Mouse (Mus musculus) MEL (cell line): ENCODE measurements around the gene Fam166b. TPM values are rescaled to one million over a fixed set of nuclear protein-coding genes. Genes with fewer than 3 reads are reported as not detected.

Experiments used
- DNase-seq: peaks from one replicate; pipeline ENCODE4 v3.0.0; 2011; ENCODE audit warnings: low read depth, low spot score
- H3K27ac ChIP-seq: 2 replicates; pipeline ENCODE4 v1.5.1; 2012; ENCODE audit warnings: low read depth, mild to moderate bottlenecking, control low read depth, low read length, moderate library complexity; ENCODE audit not compliant: control insufficient read depth
- H3K27me3 ChIP-seq, 2 experiments: fragments of 150-350 bp in 1 of 2; sonication (generic) in 1 of 2; 2 replicates each; pipeline ENCODE4 v1.6.1; 2012; ENCODE audit warnings: low read length in 2 of 2, mild to moderate bottlenecking in 2 of 2, improper control_type of control experiment in 1 of 2, moderate library complexity in 1 of 2; ENCODE audit not compliant: insufficient read depth in 2 of 2, control insufficient read depth in 1 of 2
- H3K36me3 ChIP-seq, 2 experiments: 2 replicates each; pipeline ENCODE4 v1.6.1; 2012 to 2014; ENCODE audit warnings: low read length in 2 of 2, improper control_type of control experiment in 1 of 2, inconsistent platforms in 1 of 2, mild to moderate bottlenecking in 1 of 2; ENCODE audit not compliant: insufficient read depth in 2 of 2, control insufficient read depth in 1 of 2
- H3K4me1 ChIP-seq, 2 experiments: fragments of 150-350 bp in 1 of 2; sonication (generic) in 1 of 2; 2 replicates each; pipeline ENCODE4 v1.6.1; 2012; ENCODE audit warnings: low read length in 2 of 2, improper control_type of control experiment in 1 of 2, mild to moderate bottlenecking in 1 of 2; ENCODE audit not compliant: insufficient read depth in 2 of 2, control insufficient read depth in 1 of 2
- H3K4me3 ChIP-seq, 2 experiments: fragments of 150-350 bp in 1 of 2; sonication (generic) in 1 of 2; 2 replicates each; pipeline ENCODE4 v1.5.1; 2012; ENCODE audit warnings: low read depth in 2 of 2, low read length in 2 of 2, mild to moderate bottlenecking in 2 of 2, moderate library complexity in 2 of 2, control low read depth in 1 of 2, improper control_type of control experiment in 1 of 2; ENCODE audit not compliant: control insufficient read depth in 1 of 2, insufficient read depth in 1 of 2
- H3K79me2 ChIP-seq: 2 replicates; pipeline ENCODE4 v1.6.1; 2012; ENCODE audit warnings: mild to moderate bottlenecking, low read length, moderate library complexity; ENCODE audit not compliant: control insufficient read depth, poor library complexity, insufficient read depth
- H3K9ac ChIP-seq: 2 replicates; pipeline ENCODE4 v1.6.1; 2012; ENCODE audit warnings: low read depth, mild to moderate bottlenecking, control low read depth, low read length, moderate library complexity; ENCODE audit not compliant: control insufficient read depth, poor library complexity, severe bottlenecking
- H3K9me3 ChIP-seq: fragments of 150-350 bp; sonication (generic); replicated peaks from 2 replicates; pipeline ENCODE4 v1.6.1; 2012; ENCODE audit warnings: mild to moderate bottlenecking, low read length, improper control_type of control experiment, moderate library complexity; ENCODE audit not compliant: insufficient read depth
- BHLHE40 ChIP-seq: IDR thresholded peaks from 2 replicates; pipeline ENCODE4 v1.6.1; 2012; ENCODE audit warnings: low read depth, mild to moderate bottlenecking, inconsistent platforms, low read length, improper control_type of control experiment, borderline replicate concordance
- CHD1 ChIP-seq: IDR thresholded peaks from 2 replicates; pipeline ENCODE4 v1.6.1; 2012; ENCODE audit warnings: low read depth, mild to moderate bottlenecking, inconsistent platforms, low read length, improper control_type of control experiment
- CTCF ChIP-seq, 3 experiments: IDR thresholded peaks in 2 of 3; conservative IDR thresholded peaks in 1 of 3; 2 replicates each; pipeline ENCODE4 v1.5.1; 2011 to 2012; ENCODE audit warnings: low read length in 3 of 3, low read depth in 2 of 3, mild to moderate bottlenecking in 2 of 3, improper control_type of control experiment in 1 of 3, inconsistent platforms in 1 of 3, mixed read lengths in 1 of 3, moderate library complexity in 1 of 3; ENCODE audit not compliant: control insufficient read depth in 1 of 3, insufficient read depth in 1 of 3, poor library complexity in 1 of 3, severe bottlenecking in 1 of 3
- E2F4 ChIP-seq: IDR thresholded peaks from 2 replicates; pipeline ENCODE4 v1.6.1; 2011; ENCODE audit warnings: low read depth, low read length, improper control_type of control experiment, borderline replicate concordance
- ELF1 ChIP-seq: IDR thresholded peaks from 2 replicates; pipeline ENCODE4 v1.6.1; 2014; ENCODE audit warnings: low read depth, mild to moderate bottlenecking, inconsistent platforms, low read length, improper control_type of control experiment, moderate library complexity
- EP300 ChIP-seq, 2 experiments: IDR thresholded peaks; 2 replicates each; pipeline ENCODE4 v1.6.1; 2011; ENCODE audit warnings: improper control_type of control experiment in 2 of 2, low read length in 2 of 2, low read depth in 1 of 2, mild to moderate bottlenecking in 1 of 2
- ETS1 ChIP-seq: IDR thresholded peaks from 2 replicates; pipeline ENCODE4 v1.6.1; 2012; ENCODE audit warnings: low read depth, mild to moderate bottlenecking, inconsistent platforms, low read length, improper control_type of control experiment, moderate library complexity
- GABPA ChIP-seq: IDR thresholded peaks from 2 replicates; pipeline ENCODE4 v1.6.1; 2012; ENCODE audit warnings: low read depth, mild to moderate bottlenecking, inconsistent platforms, low read length, improper control_type of control experiment, moderate library complexity
- GATA1 ChIP-seq: IDR thresholded peaks from 2 replicates; pipeline ENCODE4 v1.6.1; 2011; ENCODE audit warnings: low read depth, low read length, improper control_type of control experiment
- JUND ChIP-seq: IDR thresholded peaks from 2 replicates; pipeline ENCODE4 v1.6.1; 2011; ENCODE audit warnings: low read depth, mild to moderate bottlenecking, improper control_type of control experiment, low read length
- KAT2A ChIP-seq: conservative IDR thresholded peaks from 2 replicates; pipeline ENCODE4 v1.6.1; 2012; ENCODE audit warnings: low read depth, low read length, improper control_type of control experiment, inconsistent platforms
- MAFK ChIP-seq: IDR thresholded peaks from 2 replicates; pipeline ENCODE4 v1.6.1; 2011; ENCODE audit warnings: low read depth, mild to moderate bottlenecking, low read length, improper control_type of control experiment, borderline replicate concordance
- MAX ChIP-seq: IDR thresholded peaks from 2 replicates; pipeline ENCODE4 v1.6.1; 2011; ENCODE audit warnings: low read length, improper control_type of control experiment
- MAZ ChIP-seq: IDR thresholded peaks from 2 replicates; pipeline ENCODE4 v1.6.1; 2012; ENCODE audit warnings: low read depth, mild to moderate bottlenecking, inconsistent platforms, low read length, improper control_type of control experiment
- MYB ChIP-seq: IDR thresholded peaks from 2 replicates; pipeline ENCODE4 v1.6.1; 2011; ENCODE audit warnings: mild to moderate bottlenecking, low read depth, low read length, improper control_type of control experiment
- MYC ChIP-seq: IDR thresholded peaks from 2 replicates; pipeline ENCODE4 v1.6.1; 2011; ENCODE audit warnings: low read depth, mild to moderate bottlenecking, low read length, improper control_type of control experiment, moderate library complexity
- NELFE ChIP-seq: IDR thresholded peaks from 2 replicates; pipeline ENCODE4 v1.6.1; 2011; ENCODE audit warnings: low read depth, low read length, improper control_type of control experiment
- NRF1 ChIP-seq: IDR thresholded peaks from 2 replicates; pipeline ENCODE4 v1.6.1; 2014; ENCODE audit warnings: low read depth, mild to moderate bottlenecking, inconsistent platforms, low read length, improper control_type of control experiment, moderate library complexity; ENCODE audit not compliant: poor library complexity, insufficient read depth, severe bottlenecking
- POLR2A ChIP-seq, 2 experiments: IDR thresholded peaks; 2 replicates each; pipeline ENCODE4 v1.6.1; 2011 to 2012; ENCODE audit warnings: low read length in 2 of 2, mild to moderate bottlenecking in 2 of 2, control low read depth in 1 of 2, improper control_type of control experiment in 1 of 2, low read depth in 1 of 2, moderate library complexity in 1 of 2; ENCODE audit not compliant: control insufficient read depth in 1 of 2, insufficient read depth in 1 of 2, poor library complexity in 1 of 2
- POLR2AphosphoS2 ChIP-seq: IDR thresholded peaks from 2 replicates; pipeline ENCODE4 v1.6.1; 2011; ENCODE audit warnings: low read length, improper control_type of control experiment
- POLR2AphosphoS5 ChIP-seq: IDR thresholded peaks from 2 replicates; pipeline ENCODE4 v1.6.1; 2012; ENCODE audit warnings: low read depth, borderline replicate concordance, mild to moderate bottlenecking, inconsistent platforms, low read length, moderate library complexity, mixed read lengths
- RAD21 ChIP-seq: IDR thresholded peaks from 2 replicates; pipeline ENCODE4 v1.6.1; 2011; ENCODE audit warnings: mild to moderate bottlenecking, low read depth, low read length, improper control_type of control experiment
- RCOR1 ChIP-seq: IDR thresholded peaks from 2 replicates; pipeline ENCODE4 v1.6.1; 2012; ENCODE audit warnings: low read depth, mild to moderate bottlenecking, inconsistent platforms, low read length, improper control_type of control experiment
- SIN3A ChIP-seq: IDR thresholded peaks from 2 replicates; pipeline ENCODE4 v1.6.1; 2012; ENCODE audit warnings: low read length, improper control_type of control experiment, inconsistent platforms
- SMC3 ChIP-seq: IDR thresholded peaks from 2 replicates; pipeline ENCODE4 v1.6.1; 2011; ENCODE audit warnings: low read depth, low read length, improper control_type of control experiment
- TAL1 ChIP-seq: IDR thresholded peaks from 2 replicates; pipeline ENCODE4 v1.6.1; 2012; ENCODE audit warnings: mild to moderate bottlenecking, inconsistent platforms, low read length, moderate library complexity, mixed read lengths
- TBP ChIP-seq: IDR thresholded peaks from 2 replicates; pipeline ENCODE4 v1.8.0; 2011; ENCODE audit warnings: low read depth, low read length, improper control_type of control experiment
- TCF12 ChIP-seq: IDR thresholded peaks from 2 replicates; pipeline ENCODE4 v1.6.1; 2014; ENCODE audit warnings: low read depth, mild to moderate bottlenecking, inconsistent platforms, low read length, improper control_type of control experiment, moderate library complexity
- USF1 ChIP-seq: IDR thresholded peaks from 2 replicates; pipeline ENCODE4 v1.6.1; 2014; ENCODE audit warnings: low read depth, mild to moderate bottlenecking, inconsistent platforms, low read length, improper control_type of control experiment, moderate library complexity
- USF2 ChIP-seq, 2 experiments: IDR thresholded peaks; 2 replicates each; pipeline ENCODE4 v1.6.1; 2011 to 2012; ENCODE audit warnings: improper control_type of control experiment in 2 of 2, low read length in 2 of 2, borderline replicate concordance in 1 of 2, inconsistent platforms in 1 of 2, low read depth in 1 of 2, mild to moderate bottlenecking in 1 of 2; ENCODE audit not compliant: insufficient read depth in 1 of 2
- ZC3H11A ChIP-seq: IDR thresholded peaks from 2 replicates; pipeline ENCODE4 v1.6.1; 2012; ENCODE audit warnings: low read depth, mild to moderate bottlenecking, inconsistent platforms, low read length, improper control_type of control experiment
- ZMIZ1 ChIP-seq: IDR thresholded peaks from 2 replicates; pipeline ENCODE4 v1.6.1; 2012; ENCODE audit warnings: low read depth, mild to moderate bottlenecking, inconsistent platforms, low read length, improper control_type of control experiment, moderate library complexity
- polyA plus RNA-seq, 2 experiments: library from polyadenylated mRNA; stranded (reverse) in 1 of 2; unstranded in 1 of 2; fragments of >175 nt in 1 of 2; fragments of >200 nt in 1 of 2; gene quantifications; 2 replicates each; pipeline versions ENCODE4 v1.2.1 to v1.2.4; 2012; ENCODE audit warnings: low replicate concordance in 2 of 2, low read depth in 1 of 2; ENCODE audit not compliant: insufficient read length in 2 of 2, insufficient read depth in 1 of 2, missing spikeins in 1 of 2
- total RNA-seq: library from RNA; depleted of rRNA; stranded (reverse); fragments of 300-350 nt; gene quantifications from 2 replicates; pipeline ENCODE4 v1.2.3, GENCODE M21; 2012

Fam166b gene
- total and polyA plus RNA-seq, 3 experiments, result not detected

DNA sequence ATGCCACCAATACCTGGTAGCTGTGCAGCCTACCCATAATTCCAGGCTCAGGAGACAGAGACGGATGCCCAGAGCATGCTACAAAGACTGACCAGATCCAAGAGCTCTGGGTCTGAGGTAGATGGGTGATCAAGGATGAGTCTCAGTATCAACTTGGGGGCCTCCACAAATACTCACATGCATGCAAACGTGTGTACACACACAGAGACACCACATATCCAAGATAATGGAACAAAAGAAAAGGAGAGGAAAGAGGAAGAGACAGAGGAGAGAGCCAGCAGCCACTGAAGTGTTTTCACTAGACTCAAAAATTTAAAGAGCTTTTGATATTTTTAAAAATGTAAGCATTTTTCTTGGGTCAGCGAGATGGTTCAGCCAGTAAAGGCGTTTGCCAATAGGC lies 10.5 kb downstream of the Fam166b start (continued):
- TF ChIP-seq TBP, result no peak
- TF ChIP-seq ZC3H11A, result no peak
- TF ChIP-seq USF2 (IDR thresholded peaks at IDR 0.05; ENCODE audit: borderline replicate concordance in 1 of 2, insufficient read depth in 1 of 2, low read depth in 1 of 2, low read length in 2 of 2), result no peak
- no peak for TF ChIP-seq E2F4
- no peak for TF ChIP-seq TAL1
- TF ChIP-seq CHD1, result no peak
- no peak for TF ChIP-seq MAFK
- no peak for TF ChIP-seq ZMIZ1
- TF ChIP-seq MAZ, result no peak
- no peak for TF ChIP-seq GATA1
- TF ChIP-seq JUND, result no peak
- TF ChIP-seq RCOR1, result no peak
- no peak for TF ChIP-seq MYB
- peak; percentile 53; the same call in 1 of the 2 replicates for TF ChIP-seq BHLHE40
- TF ChIP-seq USF1, result no peak
- peak in 1 of 2 experiments; percentile 40; a peak in 2 of 4 replicates for TF ChIP-seq EP300 (IDR thresholded peaks at IDR 0.05; ENCODE audit: low read depth in 1 of 2, low read length in 2 of 2)

GRCm38 (mm10) chr4:43417269-43418062 lies 11.5 kb downstream of the Fam166b start:
- H3K9me3 ChIP-seq, result no peaks in the 10 kb centered on the region
- no peaks in the 10 kb centered on the region for H3K27me3 ChIP-seq
- H3K4me3 ChIP-seq, result peak overlapping the region; percentile 25 to 36; a peak in 2 of 4 replicates
- H3K4me1 ChIP-seq, result peaks cover 9 to 33% of the 10 kb centered on the region in 2 experiments
- no peaks in the 10 kb centered on the region; the same call in 1 of the 2 replicates for H3K79me2 ChIP-seq
- peaks cover 0 to 30% of the 10 kb centered on the region in 2 experiments; a peak in 2 of 4 replicates for H3K36me3 ChIP-seq
- peak overlapping the region; percentile 96 for H3K27ac ChIP-seq
- peak overlapping the region; percentile 62 for H3K9ac ChIP-seq
- peak; percentile 95 for DNase-seq
- peak; percentile 94 to 95 for TF ChIP-seq EP300 (IDR thresholded peaks at IDR 0.05; ENCODE audit: low read depth in 1 of 2, low read length in 2 of 2)
- peak; percentile 61; the same call in 1 of the 2 replicates for TF ChIP-seq BHLHE40
- TF ChIP-seq POLR2A (IDR thresholded peaks at IDR 0.05; ENCODE audit: control insufficient read depth in 1 of 2, insufficient read depth in 1 of 2, low read depth in 1 of 2, low read length in 2 of 2, poor library complexity in 1 of 2), result peak in 1 of 2 experiments; percentile 57; a peak in 2 of 4 replicates
- no peak for TF ChIP-seq GABPA
- no peak; the same call in 1 of the 2 replicates for TF ChIP-seq RAD21
- TF ChIP-seq USF2 (IDR thresholded peaks at IDR 0.05; ENCODE audit: borderline replicate concordance in 1 of 2, insufficient read depth in 1 of 2, low read depth in 1 of 2, low read length in 2 of 2), result no peak
- TF ChIP-seq CTCF (IDR thresholded peaks at IDR 0.05 in 2 of 3, conservative IDR thresholded peaks at IDR 0.05 in 1 of 3; ENCODE audit: control insufficient read depth in 1 of 3, insufficient read depth in 1 of 3, low read depth in 2 of 3, low read length in 3 of 3, poor library complexity in 1 of 3, severe bottlenecking in 1 of 3), result no peak
- TF ChIP-seq TAL1, result peak; percentile 85
- peak; percentile 52; the same call in 1 of the 2 replicates for TF ChIP-seq MYC
- TF ChIP-seq POLR2AphosphoS2, result no peak
- TF ChIP-seq ELF1, result peak; percentile 73
- TF ChIP-seq GATA1, result peak; percentile 94
- peak; percentile 85 for TF ChIP-seq SIN3A
- TF ChIP-seq E2F4, result no peak
- TF ChIP-seq MAX, result peak; percentile 50
- peak; percentile 69; the same call in 1 of the 2 replicates for TF ChIP-seq TBP
- peak; percentile 52; the same call in 1 of the 2 replicates for TF ChIP-seq NELFE
- peak; percentile 40; the same call in 1 of the 2 replicates for TF ChIP-seq RCOR1
- peak; percentile 87 for TF ChIP-seq NRF1
- TF ChIP-seq MAZ, result no peak; the same call in 1 of the 2 replicates
- no peak; the same call in 1 of the 2 replicates for TF ChIP-seq SMC3
- no peak for TF ChIP-seq POLR2AphosphoS5
- TF ChIP-seq ETS1, result peak; percentile 75; the same call in 1 of the 2 replicates
- TF ChIP-seq TCF12, result peak; percentile 87
- TF ChIP-seq KAT2A, result no peak
- peak; percentile 87 for TF ChIP-seq MYB
